Mouse (Mus musculus): ENCODE results near the gene Msh4.

DNA sequence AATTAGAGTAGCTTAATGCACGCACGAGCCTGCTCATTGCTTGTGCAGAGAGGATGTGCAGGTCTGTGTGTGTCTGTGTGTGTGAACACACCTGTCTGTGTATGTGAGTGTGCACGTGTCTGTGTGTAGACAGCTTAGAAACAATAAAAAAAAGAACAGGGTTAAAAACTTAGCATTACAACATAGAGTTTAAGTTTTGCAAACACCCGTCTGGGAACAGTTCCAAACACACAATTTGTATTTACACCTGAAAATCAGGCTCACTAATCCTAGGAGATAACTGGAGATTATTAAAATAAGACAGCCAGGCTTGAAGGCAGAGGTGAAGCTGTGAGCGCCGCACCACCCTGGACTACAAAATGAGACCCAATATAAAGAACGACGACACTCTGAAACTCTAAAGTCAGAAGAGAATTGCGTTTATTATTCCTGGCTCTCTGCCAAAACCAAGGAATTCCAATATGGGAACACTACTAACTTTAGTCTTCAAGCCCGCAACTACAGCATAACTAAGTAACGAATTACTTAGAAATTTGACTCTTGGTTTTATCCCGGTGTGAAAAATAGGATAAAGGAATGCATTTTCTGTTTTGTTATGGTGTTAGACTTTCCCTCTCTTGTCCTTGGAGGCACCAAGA lies 37.2 kb upstream of the Msh4 start:
- TF ChIP-seq GATA1 (IDR thresholded peaks at IDR 0.05; ENCODE audit: borderline replicate concordance, low read length), result no peak
- no peak for TF ChIP-seq FLI1 (IDR thresholded peaks at IDR 0.05; ENCODE audit: low read length)
